Mouse (Mus musculus) heart, adult 2 months (tissue): Measurements from ENCODE around the gene Fam19a2. TPM values are rescaled to one million over a fixed set of nuclear protein-coding genes. Genes with fewer than 3 reads are reported as not detected.

ENCODE experiments used
- DNase-seq, 2 experiments: peaks; one replicate each; pipeline ENCODE4 v3.0.0; 2021
- H3K27ac ChIP-seq: fragments of 200-600 bp; 2 replicates; pipeline ENCODE4 v1.8.1; 2022
- H3K27me3 ChIP-seq: fragments of 200-500 bp; 2 replicates; pipeline ENCODE4 v1.6.1; 2012; ENCODE audit warnings: mild to moderate bottlenecking, low read length, inconsistent platforms, mixed read lengths; ENCODE audit not compliant: control insufficient read depth, insufficient read depth
- H3K36me3 ChIP-seq: fragments of 200-500 bp; 2 replicates; pipeline ENCODE4 v1.6.1; 2012; ENCODE audit warnings: low read length, inconsistent platforms; ENCODE audit not compliant: control insufficient read depth, insufficient read depth
- H3K4me1 ChIP-seq: fragments of 200-500 bp; 2 replicates; pipeline ENCODE4 v1.6.1; 2011; ENCODE audit warnings: low read length; ENCODE audit not compliant: control insufficient read depth, insufficient read depth
- H3K4me3 ChIP-seq: fragments of 200-600 bp; 2 replicates; pipeline ENCODE4 v1.8.1; 2022
- H3K79me2 ChIP-seq: fragments of 200-500 bp; replicated peaks from 2 replicates; pipeline ENCODE4 v1.6.1; 2012; ENCODE audit warnings: mild to moderate bottlenecking, inconsistent platforms, low read length, moderate library complexity, mixed read lengths; ENCODE audit not compliant: control insufficient read depth, insufficient read depth
- H3K9ac ChIP-seq: fragments of 200-500 bp; 2 replicates; pipeline ENCODE4 v1.6.1; 2012; ENCODE audit warnings: low read depth, mild to moderate bottlenecking, control low read depth, inconsistent platforms, low read length, mixed read lengths
- CTCF ChIP-seq: fragments of 200-600 bp; IDR thresholded peaks from 2 replicates; pipeline ENCODE4 v1.8.1; 2022; ENCODE audit warnings: antibody characterized with exemption, mild to moderate bottlenecking, moderate library complexity
- EP300 ChIP-seq: fragments of 200-500 bp; IDR thresholded peaks from 2 replicates; pipeline ENCODE4 v1.6.1; 2011; ENCODE audit warnings: low read depth, low read length, control low read depth; ENCODE audit not compliant: insufficient read depth
- POLR2A ChIP-seq: fragments of 200-500 bp; IDR thresholded peaks from 2 replicates; pipeline ENCODE4 v1.6.1; 2011; ENCODE audit warnings: mild to moderate bottlenecking, low read depth, low read length, control low read depth; ENCODE audit not compliant: insufficient read depth
- WGBS: fragments of 180-500 bp; shearing (Covaris S2); methylation state at CpG from one replicate; pipeline ENCODE4 v1.1.7; 2018; 5-methylcytosine and 5-hydroxymethylcytosine counted together
- intact Hi-C: fragments of 180-260 bp; cut with DNase I; formaldehyde crosslinking; loops from one replicate; pipeline ENCODE4 v1.15.1; 2025
- polyA plus RNA-seq: library from polyadenylated mRNA; depleted of rRNA; stranded (reverse); fragments of >200 nt; gene quantifications from 2 replicates; pipeline ENCODE4 v1.2.3, GENCODE M21; 2012
- total RNA-seq, 2 experiments: library from RNA; stranded (reverse); gene quantifications; 2 replicates each; pipeline ENCODE4 v1.2.3; 2021

Fam19a2 gene
- total and polyA plus RNA-seq, 3 experiments, result 0.11 to 0.13 TPM; not detected in 1

GRCm38 (mm10) chr10:123526059-123526458 lies 262.3 kb downstream of the Fam19a2 start:
- H3K27me3 ChIP-seq, result no peaks in the 10 kb centered on the region
- intact Hi-C loops, result no loop called here
- no peaks in the 10 kb centered on the region for H3K36me3 ChIP-seq
- H3K79me2 ChIP-seq, result no peaks in the 10 kb centered on the region
- H3K4me1 ChIP-seq, result peaks cover 3% of the 10 kb centered on the region; the same call in 1 of the 2 replicates
- no peak overlapping the region for H3K27ac ChIP-seq
- DNase-seq, result no peak
- TF ChIP-seq CTCF (no peak), POLR2A (no peak), EP300 (no peak)
- H3K4me3 ChIP-seq, result no peak overlapping the region
- H3K9ac ChIP-seq, result no peak overlapping the region
- WGBS, result 53% methylated on average over 3 of the region's 3 CpGs

- Histone ChIP-seq H3K36me3 (no peaks in the 10 kb centered on the region), H3K79me2 (no peaks in the 10 kb centered on the region), H3K4me3 (no peak overlapping the region), H3K4me1 (no peaks in the 10 kb centered on the region), H3K27me3 (no peaks in the 10 kb centered on the region), H3K27ac (no peak overlapping the region), H3K9ac (no peak overlapping the region)
- intact Hi-C loops, result no loop called here
- 71% methylated on average over 4 of the region's 4 CpGs for WGBS
- TF ChIP-seq EP300 (no peak), CTCF (no peak), POLR2A (no peak)
- DNase-seq, result no peak
Observed at GRCm38 (mm10) chr10:123536143-123536542, 272.3 kb downstream of the Fam19a2 start.

DNA sequence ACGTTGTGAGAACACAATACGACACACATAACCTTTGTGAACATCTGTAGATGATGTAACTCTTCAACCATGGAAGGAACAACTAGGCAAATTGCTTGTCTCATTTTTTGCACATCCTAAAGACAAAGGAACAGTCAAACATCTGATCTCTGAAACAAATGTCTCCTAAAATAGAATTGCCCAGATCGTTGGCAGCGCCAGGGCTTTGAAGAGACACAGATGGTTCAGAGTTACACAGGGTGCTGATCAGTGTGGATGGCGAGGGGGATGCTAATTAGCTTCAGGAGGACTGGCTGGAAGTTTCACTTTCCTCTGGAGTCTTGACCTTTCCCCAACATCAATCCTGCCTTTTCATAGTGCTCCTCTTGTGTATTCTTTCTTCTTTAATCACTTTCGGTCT lies 284.6 kb downstream of the Fam19a2 start:
- WGBS, result 62% methylated on average over 6 of the region's 6 CpGs
- TF ChIP-seq CTCF (no peak), POLR2A (no peak), EP300 (no peak)
- no peaks in the 10 kb centered on the region for H3K36me3 ChIP-seq
- no peak for DNase-seq
- intact Hi-C loops, result loop anchor here (5.0 kb wide), 1 partner anchor 91 kb away; no protein-coding TSS in a partner anchor
- H3K4me3 ChIP-seq, result no peak overlapping the region
- H3K4me1 ChIP-seq, result no peaks in the 10 kb centered on the region
- no peaks in the 10 kb centered on the region for H3K79me2 ChIP-seq
- no peak overlapping the region for H3K9ac ChIP-seq
- no peaks in the 10 kb centered on the region for H3K27me3 ChIP-seq
- no peak overlapping the region for H3K27ac ChIP-seq

GRCm38 (mm10) chr10:123567677-123568076 lies 303.9 kb downstream of the Fam19a2 start:
- Histone ChIP-seq H3K9ac (no peak overlapping the region), H3K36me3 (no peaks in the 10 kb centered on the region), H3K27ac (no peak overlapping the region), H3K4me3 (no peak overlapping the region), H3K4me1 (no peaks in the 10 kb centered on the region), H3K27me3 (no peaks in the 10 kb centered on the region), H3K79me2 (no peaks in the 10 kb centered on the region)
- intact Hi-C loops, result no loop called here
- WGBS, result 100% methylated on average over 1 of the region's 1 CpGs
- DNase-seq, result no peak
- TF ChIP-seq EP300 (no peak), CTCF (no peak), POLR2A (no peak)

- Histone ChIP-seq H3K27me3 (no peaks in the 10 kb centered on the region), H3K27ac (no peak overlapping the region), H3K36me3 (no peaks in the 10 kb centered on the region), H3K4me3 (no peak overlapping the region), H3K9ac (no peak overlapping the region), H3K79me2 (no peaks in the 10 kb centered on the region), H3K4me1 (no peaks in the 10 kb centered on the region)
- intact Hi-C loops, result no loop called here
- DNase-seq, result no peak
- TF ChIP-seq CTCF (no peak), POLR2A (no peak)
- 72% methylated on average over 10 of the region's 10 CpGs for WGBS
Observed at GRCm38 (mm10) chr10:123570616-123571188, 306.9 kb downstream of the Fam19a2 start.

DNA sequence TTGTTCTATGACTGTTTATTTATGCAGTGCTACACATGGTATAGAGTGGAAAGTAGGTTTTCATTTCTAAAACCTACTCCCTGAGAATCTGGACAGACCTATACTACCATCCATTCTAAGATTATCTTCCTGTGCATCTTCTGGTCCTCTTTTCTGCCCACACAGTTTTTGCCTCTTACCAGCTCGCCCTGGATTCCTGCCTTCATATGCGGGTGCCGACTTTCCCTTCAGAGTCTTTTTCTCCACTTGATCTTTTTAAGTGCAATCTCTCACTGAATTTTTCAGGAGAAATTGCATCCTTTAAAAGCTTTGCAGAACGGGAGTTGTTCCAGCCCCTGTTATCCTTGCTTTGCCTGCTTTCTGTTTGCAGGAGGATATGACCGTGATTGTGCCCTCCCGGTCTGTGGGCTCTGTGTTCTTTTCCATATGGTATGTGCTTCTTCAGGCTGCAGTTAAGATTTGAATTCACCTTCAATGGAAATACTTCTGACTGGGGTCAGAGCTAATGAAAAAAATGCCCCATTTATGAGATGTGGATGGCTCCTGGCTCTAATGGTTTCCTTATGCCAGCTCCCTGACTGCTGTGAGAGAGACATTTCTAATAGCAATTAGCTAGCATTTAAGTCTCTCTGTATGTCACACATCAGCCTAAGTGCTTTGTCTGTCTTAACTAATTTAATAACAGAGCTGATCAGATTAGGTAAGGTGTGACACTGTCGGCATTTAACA lies 308.7 kb downstream of the Fam19a2 start:
- H3K79me2 ChIP-seq, result no peaks in the 10 kb centered on the region

More for the DNA sequence above, 308.7 kb downstream of the Fam19a2 start:
- H3K27ac ChIP-seq, result no peak overlapping the region
- no peak overlapping the region for H3K4me3 ChIP-seq
- TF ChIP-seq EP300 (no peak), CTCF (no peak), POLR2A (no peak)
- no peaks in the 10 kb centered on the region for H3K4me1 ChIP-seq
- intact Hi-C loops, result no loop called here
- no peak overlapping the region for H3K9ac ChIP-seq
- no peak for DNase-seq
- H3K36me3 ChIP-seq, result no peaks in the 10 kb centered on the region
- 70% methylated on average over 7 of the region's 7 CpGs for WGBS
- no peaks in the 10 kb centered on the region for H3K27me3 ChIP-seq
